Mouse (Mus musculus) CD4-positive, CD25-positive, alpha-beta regulatory T cell, adult 9 weeks (primary cell): ENCODE measurements around the gene Gja10. TPM values are rescaled to one million over a fixed set of nuclear protein-coding genes. Genes with fewer than 3 reads are reported as not detected.

ENCODE experiments used
- polyA plus RNA-seq: library from polyadenylated mRNA; unstranded; fragments of 100-300 nt; shearing (Covaris generic); gene quantifications from one replicate; pipeline ENCODE4 v1.2.1, GENCODE M21; 2017

Gja10 gene
- polyA plus RNA-seq = not detected

GRCm38 (mm10) chr4:32602660-32603059 is at the start of gene Gja10:
TSS of gene Gja10 (minus strand) at chr4:32602760.

GRCm38 (mm10) chr4:32615034-32615881 is 12.7 kb upstream of the Gja10 start, which contains the start of gene Casp8ap2:
TSS of gene Casp8ap2 (plus strand) at chr4:32615451.

Other genes starting within 250 kb of the Gja10 start
- gene Casp8ap2, start 12.7 kb upstream of the Gja10 start, polyA plus RNA-seq = 49.1 TPM
- gene Mdn1, start 54.4 kb upstream of the Gja10 start, polyA plus RNA-seq = 35.8 TPM
- 80.8 TPM for gene Lyrm2, start 197.5 kb upstream of the Gja10 start, polyA plus RNA-seq